Mouse (Mus musculus): Measurements from ENCODE around the gene Kazn. TPM values are rescaled to one million over a fixed set of nuclear protein-coding genes. Genes with fewer than 3 reads are reported as not detected.

Gene Kazn
- polyA plus RNA-seq (2015; fragmentation: Nextera tagmentation; extraction: Ambion mirVana): 29.3 and 32.1 TPM in 2 replicates

DNA sequence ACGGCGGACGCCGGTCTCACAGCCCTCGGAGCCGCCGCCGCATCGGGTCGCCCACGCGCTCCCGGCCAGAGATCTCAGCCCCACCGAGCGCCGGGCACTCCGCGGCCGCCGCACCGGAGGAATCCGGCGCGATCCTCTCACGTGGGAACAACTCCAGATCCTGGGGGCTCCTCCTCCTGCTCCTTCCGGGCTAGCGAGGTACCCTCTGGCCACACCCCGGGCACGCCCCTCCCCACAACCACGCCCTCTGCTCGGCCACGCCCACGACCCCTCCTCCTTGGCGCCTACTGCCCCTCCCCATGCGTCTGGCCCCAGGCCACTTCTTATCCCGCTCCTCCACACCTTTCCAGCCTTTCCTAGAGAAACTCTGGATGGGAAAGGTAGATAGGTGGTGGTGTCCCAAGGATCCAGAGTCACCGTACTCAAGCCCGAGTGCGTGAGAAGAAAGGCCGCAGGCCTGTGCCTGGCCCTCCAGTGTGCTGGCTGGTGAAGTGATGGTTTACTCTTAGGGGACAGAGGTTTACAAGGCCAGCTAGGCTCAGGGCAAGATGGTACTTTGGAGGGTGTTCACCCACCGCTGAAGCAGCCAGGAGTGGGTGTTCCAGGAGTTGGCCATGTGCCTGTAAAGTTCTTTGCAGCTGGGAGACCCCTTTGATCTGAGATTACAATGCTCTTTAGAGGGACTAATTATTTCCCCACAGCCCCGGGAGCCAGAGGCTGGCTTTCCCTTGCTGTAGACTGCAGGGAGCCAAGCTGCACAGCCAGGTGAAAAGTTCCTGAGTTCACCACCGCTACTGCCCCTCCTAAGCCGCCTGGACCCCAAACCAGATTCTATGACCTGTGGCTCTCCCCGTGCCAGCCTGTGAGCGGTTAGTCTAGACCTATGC is at the start of gene Kazn:
Gene Kazn, minus strand, starts transcription at position 162 of the 887 bp plus-strand sequence.
- 0 out of 2 replicates have a peak within 1 kb of the TSS, but pooled peaks have one; percentile 23 for H3K27ac ChIP-seq (ENCODE audit: low read length)
- peaks cover 17% of the 10 kb centered on the region for H3K4me1 ChIP-seq (ENCODE audit: control insufficient read depth, insufficient read depth, low read length)
- WGBS: 3% methylated on average over 40 of the region's 46 CpGs
- peak; percentile 63 for ATAC-seq
- H3K27me3 ChIP-seq (ENCODE audit: control insufficient read depth, insufficient read depth, low read depth, low read length): no peaks in the 10 kb centered on the region
- no peaks in the 10 kb centered on the region for H3K9me3 ChIP-seq (replicated peaks; ENCODE audit: control insufficient read depth, low read length, poor library complexity, severe bottlenecking)
- H3K4me3 ChIP-seq (ENCODE audit: low read depth, low read length): peak within 1 kb of the TSS; percentile 52
- H3K4me2 ChIP-seq (ENCODE audit: low read length): peak within 1 kb of the TSS; percentile 74
- peak within 1 kb of the TSS; percentile 63 for H3K9ac ChIP-seq (ENCODE audit: low read depth, low read length)
- H3K36me3 ChIP-seq (ENCODE audit: control insufficient read depth, insufficient read depth, low read length): no peaks in the 10 kb centered on the region

DNA sequence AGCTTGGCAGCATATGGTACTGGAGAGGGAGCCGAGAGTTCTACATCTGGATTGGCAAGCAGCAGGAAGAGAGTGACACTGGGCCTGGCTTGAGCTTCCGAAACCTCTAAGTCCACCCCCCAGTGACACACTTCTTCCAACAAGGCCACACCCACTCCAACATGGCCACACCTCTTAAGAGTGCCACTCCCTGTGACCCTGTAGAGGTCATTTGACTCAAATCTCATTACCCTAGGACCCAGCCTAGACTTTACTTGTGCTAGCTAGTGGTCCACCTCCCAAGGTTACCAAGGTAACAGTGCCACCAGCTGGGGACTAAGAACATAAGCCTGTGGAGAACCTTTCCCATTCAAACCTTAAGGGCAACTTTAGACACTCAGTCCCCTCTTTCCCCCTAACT is 46.3 kb upstream of the Kazn start:
- Histone ChIP-seq H3K27me3 (ENCODE audit: control insufficient read depth, insufficient read depth, low read depth, low read length) (no peaks in the 10 kb centered on the region), H3K4me1 (ENCODE audit: control insufficient read depth, insufficient read depth, low read length) (no peaks in the 10 kb centered on the region; the same call in 1 of the 2 replicates), H3K9ac (ENCODE audit: low read depth, low read length) (no peak overlapping the region), H3K4me3 (ENCODE audit: low read depth, low read length) (no peak overlapping the region), H3K9me3 (replicated peaks; ENCODE audit: control insufficient read depth, low read length, poor library complexity, severe bottlenecking) (no peaks in the 10 kb centered on the region), H3K4me2 (ENCODE audit: low read length) (no peak overlapping the region), H3K27ac (ENCODE audit: low read length) (no peak overlapping the region), H3K36me3 (ENCODE audit: control insufficient read depth, insufficient read depth, low read length) (no peaks in the 10 kb centered on the region)
- 92% methylated on average over 2 of the region's 2 CpGs for WGBS
- no peak for ATAC-seq

DNA sequence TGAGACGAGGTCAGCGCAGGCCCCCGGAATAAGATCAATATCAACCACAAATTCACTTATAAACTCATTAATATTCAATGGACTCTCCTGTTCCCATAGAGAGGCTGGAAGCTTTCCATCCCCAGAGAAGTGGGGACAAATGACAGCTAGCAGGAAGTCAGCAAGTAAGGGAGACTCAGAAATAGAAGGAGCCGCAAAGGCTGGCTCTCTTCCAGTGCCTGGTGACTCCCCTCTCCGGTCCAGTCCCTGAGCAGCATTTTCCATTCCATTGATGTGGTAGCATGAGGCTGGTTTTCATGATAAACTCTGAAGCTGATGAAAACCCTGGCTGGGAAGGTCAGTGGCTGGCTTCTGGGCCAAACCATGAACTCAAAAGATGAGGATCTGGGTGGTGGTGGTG is 44.7 kb upstream of the Kazn start:
- Histone ChIP-seq H3K27me3 (ENCODE audit: control insufficient read depth, insufficient read depth, low read depth, low read length) (no peaks in the 10 kb centered on the region), H3K9ac (ENCODE audit: low read depth, low read length) (no peak overlapping the region), H3K4me3 (ENCODE audit: low read depth, low read length) (no peak overlapping the region), H3K9me3 (replicated peaks; ENCODE audit: control insufficient read depth, low read length, poor library complexity, severe bottlenecking) (no peaks in the 10 kb centered on the region), H3K4me1 (ENCODE audit: control insufficient read depth, insufficient read depth, low read length) (no peaks in the 10 kb centered on the region; the same call in 1 of the 2 replicates), H3K4me2 (ENCODE audit: low read length) (no peak overlapping the region), H3K27ac (ENCODE audit: low read length) (no peak overlapping the region), H3K36me3 (ENCODE audit: control insufficient read depth, insufficient read depth, low read length) (no peaks in the 10 kb centered on the region)
- no peak for ATAC-seq
- 77% methylated on average over 5 of the region's 5 CpGs for WGBS

DNA sequence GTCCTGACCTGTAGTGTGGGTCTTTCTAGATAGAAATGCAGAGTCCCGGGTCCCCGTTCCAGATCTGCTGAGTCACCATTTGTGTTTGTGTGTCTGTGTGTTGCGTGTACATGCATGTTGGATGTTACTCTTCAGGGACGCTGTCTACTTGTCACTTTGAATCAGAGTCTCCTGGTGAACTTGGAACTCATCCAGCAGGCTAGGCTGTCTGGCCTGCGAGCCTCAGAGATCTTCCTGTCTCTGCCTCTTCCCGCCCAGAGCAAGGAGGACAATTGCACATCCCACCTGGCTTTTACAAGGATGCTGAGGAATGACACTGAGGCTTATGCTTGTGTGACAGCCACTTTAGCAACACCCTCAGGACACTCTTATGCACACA is 39.0 kb upstream of the Kazn start:
- Histone ChIP-seq H3K9me3 (replicated peaks; ENCODE audit: control insufficient read depth, low read length, poor library complexity, severe bottlenecking) (no peaks in the 10 kb centered on the region), H3K4me3 (ENCODE audit: low read depth, low read length) (no peak overlapping the region), H3K9ac (ENCODE audit: low read depth, low read length) (no peak overlapping the region), H3K27me3 (ENCODE audit: control insufficient read depth, insufficient read depth, low read depth, low read length) (no peaks in the 10 kb centered on the region), H3K4me1 (ENCODE audit: control insufficient read depth, insufficient read depth, low read length) (peaks cover 11% of the 10 kb centered on the region), H3K36me3 (ENCODE audit: control insufficient read depth, insufficient read depth, low read length) (no peaks in the 10 kb centered on the region), H3K4me2 (ENCODE audit: low read length) (no peak overlapping the region), H3K27ac (ENCODE audit: low read length) (no peak overlapping the region)
- no peak for ATAC-seq
- WGBS: 88% methylated on average over 6 of the region's 6 CpGs

DNA sequence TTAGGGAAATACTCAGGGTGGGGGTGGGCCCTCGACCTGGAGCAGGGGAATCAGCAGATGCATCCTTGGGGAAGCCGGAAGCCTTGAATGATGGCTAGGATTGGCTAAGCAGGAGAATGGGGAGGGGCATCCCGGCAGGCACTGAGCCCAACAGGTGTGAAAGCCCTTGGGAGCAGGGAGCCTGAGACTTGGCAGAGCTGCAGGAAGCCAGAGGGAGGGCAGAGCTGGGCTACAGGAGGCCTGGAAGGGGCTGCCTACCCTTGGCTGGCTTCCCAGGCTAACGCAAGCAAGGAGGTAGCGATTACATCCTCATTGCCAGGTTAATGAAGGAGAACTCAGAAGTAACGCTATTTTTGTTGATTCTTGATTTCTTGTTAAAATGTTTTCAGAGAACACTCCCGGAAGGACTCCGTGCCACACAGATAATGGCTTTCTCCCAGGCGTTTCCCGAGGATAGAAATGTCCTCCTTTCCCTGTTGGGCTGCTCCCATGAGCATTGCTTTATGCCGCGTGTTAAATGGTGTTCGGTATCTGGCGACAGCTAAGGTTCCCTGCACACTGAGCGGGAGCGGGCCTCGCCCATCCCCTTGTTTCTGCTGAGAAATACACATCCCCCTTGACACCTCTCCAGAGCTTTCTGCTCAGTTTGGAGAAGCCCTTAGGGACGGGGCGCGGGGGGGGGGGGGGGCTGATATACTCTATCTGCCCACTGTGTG is 38.4 kb upstream of the Kazn start:
- Histone ChIP-seq H3K36me3 (ENCODE audit: control insufficient read depth, insufficient read depth, low read length) (no peaks in the 10 kb centered on the region), H3K4me1 (ENCODE audit: control insufficient read depth, insufficient read depth, low read length) (peaks cover 11% of the 10 kb centered on the region), H3K27me3 (ENCODE audit: control insufficient read depth, insufficient read depth, low read depth, low read length) (no peaks in the 10 kb centered on the region), H3K27ac (ENCODE audit: low read length) (no peak overlapping the region), H3K9me3 (replicated peaks; ENCODE audit: control insufficient read depth, low read length, poor library complexity, severe bottlenecking) (no peaks in the 10 kb centered on the region), H3K9ac (ENCODE audit: low read depth, low read length) (no peak overlapping the region), H3K4me3 (ENCODE audit: low read depth, low read length) (no peak overlapping the region), H3K4me2 (ENCODE audit: low read length) (peak overlapping the region; percentile 9; the same call in 1 of the 2 replicates)
- no peak; the same call in 1 of the 2 replicates for ATAC-seq
- 44% methylated on average over 20 of the region's 20 CpGs for WGBS

DNA sequence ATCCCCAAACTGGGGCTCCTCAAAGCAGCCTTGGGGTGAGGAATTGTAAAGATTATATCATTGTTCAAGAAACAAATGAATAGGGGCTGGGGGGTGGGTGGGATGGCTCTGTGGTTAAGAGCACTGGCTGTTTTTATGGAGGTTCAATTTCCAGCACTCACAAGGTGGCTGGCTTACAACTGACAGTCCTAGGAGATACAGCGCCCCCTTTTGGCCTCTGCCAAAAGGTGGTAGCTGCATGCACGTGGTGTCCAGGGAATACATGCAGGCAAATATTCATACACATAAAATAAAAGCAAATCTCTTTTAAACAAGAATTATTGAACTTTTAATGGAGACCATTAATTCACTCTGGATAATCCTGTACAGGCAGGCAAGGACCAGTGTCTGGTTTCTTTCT is 36.0 kb upstream of the Kazn start:
- Histone ChIP-seq H3K27me3 (ENCODE audit: control insufficient read depth, insufficient read depth, low read depth, low read length) (no peaks in the 10 kb centered on the region), H3K4me3 (ENCODE audit: low read depth, low read length) (no peak overlapping the region), H3K9ac (ENCODE audit: low read depth, low read length) (no peak overlapping the region), H3K36me3 (ENCODE audit: control insufficient read depth, insufficient read depth, low read length) (no peaks in the 10 kb centered on the region), H3K9me3 (replicated peaks; ENCODE audit: control insufficient read depth, low read length, poor library complexity, severe bottlenecking) (no peaks in the 10 kb centered on the region), H3K27ac (ENCODE audit: low read length) (peak overlapping the region; percentile 49; the same call in 1 of the 2 replicates), H3K4me1 (ENCODE audit: control insufficient read depth, insufficient read depth, low read length) (peaks cover 11% of the 10 kb centered on the region), H3K4me2 (ENCODE audit: low read length) (peak overlapping the region; percentile 30)
- 50% methylated on average over 2 of the region's 2 CpGs for WGBS
- ATAC-seq: no peak

DNA sequence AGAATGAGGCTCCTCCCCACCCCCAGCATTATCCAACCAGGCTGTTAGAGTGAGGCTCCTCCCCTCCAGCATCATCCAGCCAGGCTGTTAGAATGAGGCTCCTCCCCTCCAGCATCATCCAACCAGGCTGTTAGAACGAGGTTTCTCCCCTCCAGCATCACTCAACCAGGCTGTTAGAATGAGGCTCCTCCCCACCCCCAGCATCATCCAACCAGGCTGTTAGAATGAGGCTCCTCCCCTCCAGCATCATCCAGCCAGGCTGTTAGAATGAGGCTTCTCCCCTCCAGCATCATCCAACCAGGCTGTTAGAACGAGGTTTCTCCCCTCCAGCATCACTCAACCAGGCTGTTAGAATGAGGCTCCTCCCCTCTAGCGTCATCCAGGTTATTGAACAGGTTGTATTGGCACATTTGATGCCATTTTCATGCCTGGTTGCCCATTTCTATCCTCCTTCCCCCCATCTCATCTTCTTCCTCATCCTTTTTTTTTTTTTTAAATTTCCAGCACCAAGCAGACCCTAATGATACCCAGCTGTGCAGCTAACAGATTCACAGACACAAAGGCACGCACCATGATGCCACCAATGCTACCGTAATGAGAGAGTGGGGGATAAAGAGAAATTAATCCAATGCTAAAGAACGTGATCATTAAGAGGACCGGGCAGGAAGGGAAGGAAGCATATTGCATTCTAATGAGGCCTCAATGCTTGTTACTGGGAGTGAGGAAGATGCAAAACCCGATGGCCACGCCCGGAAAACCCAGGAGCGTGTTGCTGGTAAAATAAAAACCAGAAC is 35.4 kb upstream of the Kazn start:
- no peaks in the 10 kb centered on the region for H3K36me3 ChIP-seq (ENCODE audit: control insufficient read depth, insufficient read depth, low read length)
- ATAC-seq: no peak
- peak overlapping the region; percentile 30 for H3K4me2 ChIP-seq (ENCODE audit: low read length)
- no peak overlapping the region for H3K9ac ChIP-seq (ENCODE audit: low read depth, low read length)
- H3K27ac ChIP-seq (ENCODE audit: low read length): peak overlapping the region; percentile 49
- H3K9me3 ChIP-seq (replicated peaks; ENCODE audit: control insufficient read depth, low read length, poor library complexity, severe bottlenecking): no peaks in the 10 kb centered on the region
- H3K27me3 ChIP-seq (ENCODE audit: control insufficient read depth, insufficient read depth, low read depth, low read length): no peaks in the 10 kb centered on the region
- no peak overlapping the region; the same call in 1 of the 2 replicates for H3K4me3 ChIP-seq (ENCODE audit: low read depth, low read length)
- peaks cover 11% of the 10 kb centered on the region for H3K4me1 ChIP-seq (ENCODE audit: control insufficient read depth, insufficient read depth, low read length)
- WGBS: 58% methylated on average over 11 of the region's 11 CpGs

DNA sequence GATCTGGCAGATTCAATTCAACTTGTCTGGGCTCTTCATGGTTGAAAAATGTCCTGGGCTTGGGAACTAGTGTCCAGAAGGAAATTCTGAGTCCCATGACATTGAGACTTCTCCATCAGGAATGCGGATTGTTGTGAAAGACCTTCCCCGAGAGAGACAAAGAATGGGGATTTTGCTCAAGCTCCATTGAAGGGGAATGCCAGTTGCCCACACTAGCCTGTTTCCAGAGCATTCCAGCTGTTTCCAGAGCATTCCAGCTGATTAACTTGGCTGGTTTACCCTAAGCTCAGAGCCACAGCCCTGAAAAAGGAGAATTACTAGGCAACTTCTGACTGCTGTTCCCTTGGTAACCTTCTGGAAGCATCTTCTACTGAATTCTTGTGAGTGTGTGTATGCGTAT is 32.3 kb upstream of the Kazn start:
- WGBS: 75% methylated on average over 3 of the region's 3 CpGs
- peaks cover 14% of the 10 kb centered on the region for H3K4me1 ChIP-seq (ENCODE audit: control insufficient read depth, insufficient read depth, low read length)
- H3K36me3 ChIP-seq (ENCODE audit: control insufficient read depth, insufficient read depth, low read length): peaks cover 2% of the 10 kb centered on the region; the same call in 1 of the 2 replicates
- H3K27ac ChIP-seq (ENCODE audit: low read length): no peak overlapping the region
- ATAC-seq: no peak
- no peak overlapping the region for H3K4me2 ChIP-seq (ENCODE audit: low read length)
- H3K4me3 ChIP-seq (ENCODE audit: low read depth, low read length): no peak overlapping the region
- H3K27me3 ChIP-seq (ENCODE audit: control insufficient read depth, insufficient read depth, low read depth, low read length): no peaks in the 10 kb centered on the region
- H3K9ac ChIP-seq (ENCODE audit: low read depth, low read length): no peak overlapping the region
- H3K9me3 ChIP-seq (replicated peaks; ENCODE audit: control insufficient read depth, low read length, poor library complexity, severe bottlenecking): 0 out of 2 replicates have a peak, but pooled peaks cover 5% of the 10 kb centered on the region

Data from midbrain, embryonic 16.5 days (tissue).